Mouse (Mus musculus) v-Abl transformed pro-B cells (cell line): Measurements from ENCODE around the gene Sapcd1.

Experiments used
- in situ Hi-C, 2 experiments: fragments of 400-800 bp; cut with MboI; formaldehyde crosslinking; loops; one replicate each; pipeline ENCODE4 v1.15.1; 2025; ENCODE audit not compliant: unreplicated experiment in 2 of 2

The Sapcd1 gene

DNA sequence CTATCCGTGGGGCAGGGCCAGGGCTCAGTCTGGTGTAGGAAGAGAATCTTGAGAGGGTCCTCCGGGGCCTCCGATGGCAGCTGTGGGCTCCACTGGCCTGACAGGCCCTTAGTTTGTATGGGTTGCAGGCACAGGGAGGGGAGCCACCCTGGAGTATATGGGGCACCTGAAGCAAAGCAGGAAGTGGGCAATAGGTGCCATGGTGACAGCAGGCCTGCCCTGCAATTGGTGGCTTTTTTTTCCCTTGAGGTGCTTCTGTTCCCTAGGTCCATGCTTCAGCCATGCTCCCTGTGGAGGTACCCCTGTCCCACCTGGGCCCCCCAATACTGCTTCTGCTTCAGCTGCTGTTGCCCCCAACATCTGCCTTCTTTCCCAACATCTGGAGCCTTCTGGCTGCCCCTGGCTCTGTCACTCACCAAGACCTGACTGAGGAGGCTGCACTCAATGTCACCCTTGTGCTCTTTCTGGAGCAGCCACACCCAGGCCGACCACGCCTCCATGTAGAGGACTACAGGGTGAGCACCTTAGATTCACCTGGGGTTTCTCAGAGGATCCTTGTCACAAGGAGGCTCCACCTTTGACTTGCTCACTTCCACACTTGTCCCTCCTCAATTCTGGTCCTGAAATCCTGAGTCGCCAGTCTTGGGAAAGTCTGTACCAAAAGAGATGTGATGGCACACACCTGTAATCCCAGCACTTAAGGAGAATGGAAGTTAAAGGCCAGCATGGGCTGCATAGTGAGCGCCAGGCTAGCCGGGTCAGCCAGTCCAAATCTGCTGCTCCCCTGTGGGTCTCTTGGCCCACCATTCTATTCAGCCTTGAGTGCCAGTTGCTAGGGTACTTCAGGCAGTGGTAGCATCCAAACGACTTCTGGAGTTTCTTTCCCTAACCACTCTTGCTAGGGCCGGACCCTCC lies 10.8 kb downstream of the Sapcd1 start:
- in situ Hi-C loops: no loop called here

DNA sequence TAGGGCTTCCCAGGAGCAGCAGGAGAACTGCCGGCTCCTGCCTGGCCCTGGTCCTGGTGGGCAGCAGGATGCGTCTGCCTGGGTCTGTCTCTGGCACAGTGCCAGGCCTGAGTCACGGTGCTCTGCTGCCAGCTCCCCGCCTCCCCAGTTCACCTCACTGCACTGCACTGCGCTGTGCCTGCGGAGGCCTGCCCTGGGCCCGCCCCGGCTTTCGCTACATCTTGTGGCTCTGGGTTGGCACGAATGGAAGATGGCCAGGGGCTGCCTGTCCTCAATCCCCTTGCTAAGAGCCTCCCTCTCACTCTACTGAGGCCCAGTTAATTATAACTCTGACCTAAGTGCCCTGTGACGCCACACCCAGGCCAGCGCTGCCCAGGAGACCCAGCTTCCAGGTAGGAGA lies 11.4 kb downstream of the Sapcd1 start, which contains the start of gene Vwa7:
Gene Vwa7, plus strand, starts transcription at position 204 of the 400 bp plus-strand sequence.
- in situ Hi-C loops: no loop called here

DNA sequence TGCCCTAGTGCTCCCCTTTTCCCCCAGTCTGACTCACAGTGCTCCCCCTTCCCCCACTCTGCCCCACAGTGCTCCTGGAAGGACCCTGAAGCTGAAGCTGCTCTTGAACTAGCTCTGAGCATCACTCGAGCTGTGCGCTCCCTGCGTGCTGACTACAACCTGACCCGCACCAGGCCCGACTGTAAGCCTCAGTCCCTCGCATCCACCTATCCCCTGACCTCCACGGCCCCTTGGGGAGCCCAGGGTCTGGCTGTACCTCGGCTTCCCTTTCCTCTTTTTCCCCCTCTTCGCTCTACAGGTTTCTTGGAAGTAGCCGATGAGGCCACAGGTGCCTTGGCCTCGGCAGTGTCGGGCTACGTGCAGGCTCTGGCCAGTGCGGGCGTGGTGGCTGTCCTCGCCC lies 12.5 kb downstream of the Sapcd1 start:
- in situ Hi-C loops: no loop called here

DNA sequence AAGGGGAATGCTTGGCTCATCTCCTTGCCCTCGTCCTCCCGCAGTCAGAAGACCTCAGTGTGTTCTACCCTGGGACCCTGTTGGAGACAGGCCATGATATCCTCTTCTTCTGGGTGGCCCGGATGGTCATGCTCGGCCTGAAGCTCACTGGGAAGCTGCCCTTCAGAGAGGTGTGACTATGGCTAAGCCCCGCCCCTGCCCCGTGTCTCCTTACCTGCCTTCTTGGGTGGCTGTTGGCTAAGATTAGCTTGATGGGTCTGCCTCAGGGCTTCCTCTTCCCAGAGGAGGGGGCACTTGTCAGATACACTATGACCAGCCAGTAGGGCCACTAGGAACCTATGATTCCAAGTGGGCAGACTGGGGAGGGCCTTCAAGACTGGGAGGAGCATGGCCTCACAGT lies 14.6 kb downstream of the Sapcd1 start:
- in situ Hi-C loops: no loop called here

DNA sequence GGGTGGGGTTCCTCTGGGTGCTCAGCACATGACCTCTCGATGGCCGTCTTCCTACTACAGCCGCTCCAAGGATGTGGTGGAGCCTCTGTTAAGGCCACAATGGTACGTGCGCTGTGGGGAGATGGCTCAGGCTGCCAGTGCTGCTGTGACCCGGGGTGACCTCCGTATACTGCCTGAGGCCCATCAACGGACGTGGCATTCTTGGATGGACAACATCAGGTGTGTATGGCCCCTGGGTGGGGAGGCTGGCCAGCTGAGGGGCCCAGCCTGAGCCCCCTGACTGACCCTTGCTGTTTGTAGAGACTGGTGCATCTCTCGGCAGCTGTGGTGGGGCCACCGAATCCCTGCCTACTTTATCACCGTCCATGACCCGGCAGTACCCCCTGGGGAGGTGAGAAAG lies 15.4 kb downstream of the Sapcd1 start:
- in situ Hi-C loops: no loop called here

DNA sequence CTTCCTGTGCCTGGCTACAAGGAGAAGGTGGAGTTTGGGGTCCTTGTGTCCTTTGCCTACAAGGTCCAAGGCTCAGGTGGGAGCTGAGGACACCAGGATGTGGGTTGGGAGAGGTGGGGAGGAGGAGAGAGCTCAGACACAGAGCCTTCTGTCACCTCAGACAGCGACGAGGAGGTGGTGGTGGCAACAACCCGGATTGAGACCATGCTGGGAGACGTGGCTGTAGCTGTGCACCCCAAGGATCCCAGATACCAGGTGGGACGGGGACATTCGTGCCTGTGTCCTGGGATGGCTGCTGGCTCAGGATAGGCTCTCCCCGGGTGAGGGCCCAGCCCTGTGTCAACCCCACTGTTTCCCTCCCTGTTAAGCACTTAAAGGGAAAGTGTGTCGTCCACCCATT lies 16.4 kb downstream of the Sapcd1 start:
- in situ Hi-C loops: no loop called here

DNA sequence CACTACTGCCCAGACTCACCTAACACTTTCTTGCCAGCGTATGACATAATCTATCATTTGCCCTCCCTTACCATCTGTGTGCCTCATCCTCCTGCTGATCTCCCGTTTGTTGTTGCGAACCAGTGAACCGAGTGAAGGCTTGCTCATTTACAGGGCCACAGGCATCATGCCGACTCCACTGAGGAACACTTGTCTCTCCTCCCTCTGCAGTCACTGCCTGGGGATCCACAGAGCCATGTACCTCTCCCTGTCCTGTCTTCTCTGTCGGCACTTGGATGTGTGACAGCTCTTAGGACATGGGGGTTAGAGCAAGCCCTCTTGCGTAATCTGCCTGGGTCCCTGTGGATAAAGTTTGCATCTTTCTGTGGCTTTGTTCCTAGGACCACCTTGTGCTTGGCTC lies 18.2 kb downstream of the Sapcd1 start:
- in situ Hi-C loops: loop anchor here in 1 of 2 experiments (10.0 kb wide), 1 partner anchor 225 kb away; the partner anchor contains the start of genes Atp6v1g2 and Nfkbil1

DNA sequence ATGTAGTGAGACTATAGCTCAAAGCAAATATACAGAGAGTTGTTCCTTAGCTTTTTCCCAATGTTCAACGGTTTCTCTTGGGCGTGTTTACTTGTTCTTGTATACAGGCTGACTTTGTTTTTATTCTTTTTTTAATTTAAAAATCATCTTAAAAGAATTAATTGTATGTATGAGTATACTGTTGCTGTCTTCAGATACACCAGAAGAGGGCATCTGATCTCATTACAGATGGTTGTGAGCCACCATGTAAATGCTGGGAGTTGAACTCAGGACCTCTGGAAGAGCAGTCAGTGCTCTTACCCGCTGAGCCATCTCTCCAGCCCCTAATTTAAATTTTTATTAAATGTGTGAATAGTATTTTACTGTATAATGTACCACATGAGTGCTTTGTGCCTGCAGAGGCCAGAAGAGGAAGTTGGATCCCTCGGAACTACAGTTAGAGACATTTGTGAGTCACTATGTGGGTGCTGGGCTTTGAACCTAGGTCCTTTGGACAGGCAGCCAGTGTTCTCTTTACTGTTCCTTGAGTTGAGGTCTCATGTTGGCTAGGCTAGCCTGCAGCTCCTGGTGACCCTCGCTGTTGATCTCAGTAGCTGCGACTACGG lies 20.3 kb downstream of the Sapcd1 start:
- in situ Hi-C loops: loop anchor here in 1 of 2 experiments (10.0 kb wide), 1 partner anchor 227 kb away; the partner anchor contains the start of genes Atp6v1g2 and Nfkbil1

DNA sequence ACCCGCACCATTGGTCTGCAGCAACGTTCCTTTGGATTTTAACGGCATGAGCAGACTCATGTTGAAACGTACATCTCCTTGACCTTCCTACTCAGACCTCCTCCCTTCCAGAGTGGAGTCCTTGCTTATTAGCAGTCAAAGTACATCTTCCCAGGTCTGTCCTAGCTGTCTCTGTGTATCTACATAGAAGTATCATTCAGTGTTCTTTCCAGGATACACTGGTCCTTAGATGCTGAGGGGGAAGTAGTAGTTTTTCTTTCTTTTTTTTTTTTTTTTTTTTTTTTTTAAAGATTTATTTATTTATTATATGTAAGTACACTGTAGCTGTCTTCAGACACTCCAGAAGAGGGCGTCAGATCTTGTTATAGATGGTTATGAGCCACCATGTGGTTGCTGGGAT lies 21.9 kb downstream of the Sapcd1 start:
- in situ Hi-C loops: loop anchor here in 1 of 2 experiments (10.0 kb wide), 1 partner anchor 229 kb away; the partner anchor contains the start of genes Atp6v1g2 and Nfkbil1

DNA sequence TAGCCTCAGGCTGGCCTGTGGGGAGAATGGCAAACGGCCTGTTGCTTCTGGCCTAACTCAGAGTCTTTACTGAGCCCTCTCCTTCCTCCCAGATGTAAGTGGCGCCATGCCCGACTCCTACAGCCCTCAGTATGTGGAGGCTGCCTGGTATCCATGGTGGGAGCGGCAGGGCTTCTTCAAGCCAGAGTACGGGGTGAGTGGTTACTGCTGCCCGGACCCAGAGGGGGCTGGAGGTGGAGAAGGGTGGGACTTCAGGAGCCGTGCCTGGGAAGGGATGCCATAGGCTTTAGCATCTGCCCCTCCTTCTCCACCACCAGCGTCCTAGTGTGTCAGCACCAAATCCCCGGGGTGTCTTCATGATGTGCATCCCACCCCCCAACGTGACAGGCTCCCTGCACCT lies 22.7 kb downstream of the Sapcd1 start:
- in situ Hi-C loops: loop anchor here in 1 of 2 experiments (10.0 kb wide), 1 partner anchor 230 kb away; the partner anchor contains the start of genes Atp6v1g2 and Nfkbil1

DNA sequence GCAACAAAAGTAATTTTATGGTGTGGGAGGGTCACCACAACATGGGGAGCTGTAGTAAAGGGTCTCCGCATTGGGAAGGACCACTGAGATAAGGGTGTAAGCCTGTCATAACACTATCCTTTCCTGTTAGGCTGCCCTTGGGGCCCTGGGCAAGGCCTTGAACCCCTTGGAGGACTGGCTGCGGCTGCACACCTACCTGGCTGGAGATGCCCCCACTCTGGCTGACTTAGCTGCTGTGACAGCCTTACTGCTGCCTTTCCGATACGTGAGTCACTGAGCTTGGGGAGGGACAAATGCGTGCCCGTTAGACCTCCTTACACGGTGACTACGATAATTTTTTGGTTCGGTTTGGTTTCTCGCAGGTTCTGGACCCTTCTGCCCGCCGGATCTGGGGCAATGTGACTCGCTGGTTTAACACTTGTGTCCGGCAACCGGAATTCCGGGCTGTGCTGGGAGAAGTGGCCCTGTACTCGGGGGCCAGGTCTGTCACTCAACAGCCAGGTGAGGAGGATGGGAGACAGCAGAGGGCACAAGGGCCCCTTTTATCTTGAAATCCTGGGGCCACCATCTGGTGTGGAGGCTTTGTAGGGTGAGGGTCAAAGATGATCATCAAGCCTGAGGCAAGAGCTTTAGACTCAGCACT lies 23.6 kb downstream of the Sapcd1 start:
- in situ Hi-C loops: loop anchor here in 1 of 2 experiments (10.0 kb wide), 1 partner anchor 231 kb away; the partner anchor contains the start of genes Atp6v1g2 and Nfkbil1

DNA sequence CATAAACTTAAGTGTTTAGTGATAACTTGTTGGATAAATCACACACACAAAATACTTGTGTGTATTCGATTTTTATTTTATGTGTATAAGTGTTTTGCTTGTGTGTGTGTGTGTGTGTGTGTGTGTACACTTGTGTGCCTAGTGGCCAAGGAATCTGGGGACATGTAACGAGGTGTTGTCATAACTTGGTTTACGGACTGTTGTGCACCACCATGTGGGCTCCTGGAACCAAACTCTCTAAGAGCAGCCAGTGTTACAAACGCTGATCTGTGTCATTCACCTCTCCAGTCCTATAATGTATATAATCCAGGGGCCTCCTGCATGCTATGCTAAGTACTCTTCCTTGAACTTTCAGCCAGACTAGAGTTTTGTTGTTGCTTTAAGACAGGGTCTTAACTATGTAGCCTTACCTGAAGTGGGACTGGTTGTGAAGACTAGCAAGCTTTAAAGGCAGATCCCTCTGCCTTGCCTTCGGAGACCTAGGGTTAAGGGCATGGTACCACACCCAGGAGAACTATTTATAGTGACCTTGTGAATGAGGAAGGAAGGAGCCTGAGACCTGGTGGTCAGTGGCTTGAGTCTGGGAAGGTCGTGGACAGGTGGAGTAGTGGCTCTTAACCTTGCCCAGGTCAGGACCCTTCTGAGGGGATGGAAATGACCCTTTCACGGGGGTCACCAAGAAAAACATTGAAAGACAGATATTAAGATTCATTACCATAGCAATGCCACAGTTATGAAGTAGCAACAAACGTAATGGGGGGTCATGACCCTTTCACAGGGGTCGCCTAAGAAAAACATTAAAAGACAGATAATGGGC lies 24.6 kb downstream of the Sapcd1 start:
- in situ Hi-C loops: loop anchor here in 1 of 2 experiments (10.0 kb wide), 1 partner anchor 232 kb away; the partner anchor contains the start of genes Atp6v1g2 and Nfkbil1

DNA sequence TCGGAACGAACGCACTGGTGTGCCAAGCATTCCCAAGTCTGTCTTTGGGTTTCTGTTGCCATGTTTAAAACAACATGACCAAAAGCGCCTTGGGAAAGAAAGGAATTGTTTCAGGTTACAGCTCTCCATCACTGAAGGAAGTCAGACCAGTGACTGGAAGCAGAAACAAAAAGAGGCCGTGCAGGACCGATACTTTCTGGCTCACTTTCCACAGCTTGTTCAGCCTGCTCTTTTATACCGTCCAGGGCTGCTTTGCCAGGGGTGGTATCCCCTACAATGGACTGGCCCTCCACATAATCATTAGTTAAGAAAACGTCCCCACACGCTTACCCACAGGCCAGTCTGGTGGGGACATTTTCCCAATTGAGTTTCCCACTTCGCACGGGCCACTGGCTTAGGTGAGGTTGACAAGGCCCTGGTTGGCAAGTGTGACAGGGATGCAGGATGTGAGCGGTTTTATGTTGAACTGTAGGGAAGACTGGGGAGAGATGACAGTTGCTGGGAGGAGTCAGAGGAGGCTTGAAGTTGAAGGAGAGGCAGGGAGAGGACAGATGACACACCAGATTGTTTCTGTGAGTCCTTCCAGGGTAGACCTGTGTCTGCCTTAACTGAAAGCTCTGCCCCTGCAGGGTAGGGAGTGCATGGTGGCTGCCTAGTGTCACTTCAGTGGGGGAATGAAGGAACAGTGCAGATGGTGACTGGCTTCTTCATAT lies 25.5 kb downstream of the Sapcd1 start:
- in situ Hi-C loops: loop anchor here in 1 of 2 experiments (10.0 kb wide), 1 partner anchor 232 kb away; the partner anchor contains the start of genes Atp6v1g2 and Nfkbil1

DNA sequence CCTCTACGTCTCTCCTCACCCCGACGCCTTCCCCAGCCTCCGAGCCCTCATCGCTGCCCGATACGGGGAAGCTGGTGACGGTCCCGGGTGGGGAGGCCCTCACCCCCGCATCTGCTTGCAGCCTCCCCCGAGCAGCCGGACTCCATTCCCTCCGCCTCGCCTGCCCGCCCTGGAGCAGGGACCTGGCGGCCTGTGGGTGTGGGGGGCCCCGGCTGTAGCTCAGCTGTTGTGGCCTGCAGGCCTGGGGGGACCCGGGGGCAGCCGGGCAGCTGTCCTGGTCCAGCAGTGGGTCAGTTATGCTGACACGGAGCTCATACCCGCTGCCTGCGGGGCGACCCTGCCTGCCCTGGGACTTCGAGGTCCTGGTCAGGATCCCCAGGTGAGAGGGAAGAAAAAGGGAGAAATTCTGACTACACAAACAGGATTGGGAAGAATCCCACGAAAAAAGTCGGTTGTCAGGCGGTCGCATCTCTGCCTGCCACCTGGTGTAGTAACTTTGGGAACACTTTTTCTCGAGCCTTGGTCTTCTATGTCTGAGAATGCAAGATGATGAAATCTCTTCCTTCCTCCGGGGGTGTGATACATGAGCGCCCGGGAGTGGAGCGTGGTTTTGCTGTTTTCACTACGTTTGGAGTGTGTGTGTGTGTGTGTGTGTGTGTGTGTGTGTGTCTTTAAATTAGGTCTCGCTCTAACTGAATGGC lies 26.2 kb downstream of the Sapcd1 start:
- in situ Hi-C loops: loop anchor here in 1 of 2 experiments (10.0 kb wide), 1 partner anchor 233 kb away; the partner anchor contains the start of genes Atp6v1g2 and Nfkbil1

DNA sequence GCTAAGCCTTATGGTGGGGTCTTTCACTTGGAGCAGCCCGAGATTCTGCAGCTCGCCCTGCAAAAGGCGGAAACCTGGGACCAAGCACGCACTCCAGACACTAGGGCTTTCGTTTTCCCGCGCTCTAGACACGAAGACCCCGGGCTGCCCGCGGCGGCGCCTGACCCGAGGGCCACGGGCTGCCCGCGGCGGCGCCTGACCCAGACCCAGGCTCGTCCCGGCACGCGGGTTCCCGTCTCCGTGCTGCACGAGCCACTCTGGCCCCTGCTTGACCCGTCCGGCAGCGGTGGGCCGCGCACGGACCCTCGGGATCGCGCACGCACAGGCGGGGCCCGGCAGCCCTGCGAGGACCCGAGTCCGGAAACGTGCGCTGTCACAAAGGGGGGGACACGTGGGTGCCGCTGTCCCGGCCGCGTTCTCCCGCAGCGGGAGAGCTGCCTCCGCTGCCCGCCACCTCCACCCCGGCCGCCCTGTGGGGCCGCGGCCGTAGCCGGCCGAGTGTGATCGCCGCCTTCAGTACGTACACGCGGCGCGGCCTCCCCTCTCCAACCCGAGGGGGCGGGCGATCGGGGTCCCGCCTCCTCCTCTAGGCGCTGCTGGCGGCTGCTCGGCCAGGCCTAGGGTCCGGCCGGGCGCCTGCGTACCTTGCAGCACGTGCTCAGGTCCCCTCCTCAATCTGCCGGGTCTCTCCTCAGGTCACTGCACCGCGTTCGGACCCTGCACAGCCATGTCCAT lies 26.9 kb downstream of the Sapcd1 start, which contains the start of gene Vars:
Gene Vars, plus strand, starts transcription at position 271 of the 735 bp plus-strand sequence.
- in situ Hi-C loops: loop anchor here in 1 of 2 experiments (10.0 kb wide), 1 partner anchor 234 kb away; the partner anchor contains the start of genes Atp6v1g2 and Nfkbil1

DNA sequence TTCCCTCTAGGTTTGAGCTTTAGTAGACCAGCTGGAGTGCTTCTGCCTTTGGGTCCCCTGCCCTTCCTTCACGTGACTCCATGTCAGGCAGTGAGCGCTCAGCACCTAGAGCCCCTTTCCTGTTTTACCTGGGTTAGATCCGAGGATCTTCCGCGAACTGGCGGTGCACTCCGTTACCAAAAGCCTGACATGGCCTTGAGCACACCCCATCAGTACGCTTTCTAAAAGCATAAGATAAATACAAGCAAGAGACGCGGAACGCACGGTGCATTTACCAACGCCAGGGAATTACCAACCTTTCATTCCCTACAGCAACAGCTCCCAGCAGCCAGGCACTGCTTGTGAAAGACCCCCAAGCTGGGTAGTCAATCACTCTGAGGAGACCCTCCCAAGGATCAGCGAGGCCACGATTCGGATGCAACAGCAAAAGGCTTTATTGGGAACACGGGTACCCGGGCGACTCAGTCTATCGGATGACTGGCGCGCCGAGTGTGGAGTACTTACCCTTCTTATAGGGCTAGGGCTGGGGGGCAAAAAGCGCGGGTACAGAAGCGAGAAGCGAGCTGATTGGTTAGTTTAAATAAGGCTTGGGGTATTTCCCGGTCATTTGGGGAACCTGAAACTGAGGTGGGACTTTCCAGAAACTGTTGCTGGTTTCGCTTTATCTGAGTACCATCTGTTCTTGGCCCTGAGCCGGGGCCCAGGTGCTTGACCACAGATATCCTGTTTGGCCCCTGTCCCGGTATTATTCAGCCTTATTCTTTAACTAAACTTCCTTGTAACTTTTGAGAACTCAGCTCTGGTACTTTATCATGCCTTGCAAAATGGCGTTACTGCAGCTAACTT lies 27.7 kb downstream of the Sapcd1 start:
- in situ Hi-C loops: loop anchor here in 1 of 2 experiments (10.0 kb wide), 1 partner anchor 235 kb away; the partner anchor contains the start of genes Atp6v1g2 and Nfkbil1
